Mouse (Mus musculus): ENCODE measurements around the gene Ndufv1.
"Not testable (repeated sequence)": the region's sequence is repeated elsewhere in the genome, so short reads cannot be mapped to it uniquely, and the experiment has no call there.

Gene Ndufv1

DNA sequence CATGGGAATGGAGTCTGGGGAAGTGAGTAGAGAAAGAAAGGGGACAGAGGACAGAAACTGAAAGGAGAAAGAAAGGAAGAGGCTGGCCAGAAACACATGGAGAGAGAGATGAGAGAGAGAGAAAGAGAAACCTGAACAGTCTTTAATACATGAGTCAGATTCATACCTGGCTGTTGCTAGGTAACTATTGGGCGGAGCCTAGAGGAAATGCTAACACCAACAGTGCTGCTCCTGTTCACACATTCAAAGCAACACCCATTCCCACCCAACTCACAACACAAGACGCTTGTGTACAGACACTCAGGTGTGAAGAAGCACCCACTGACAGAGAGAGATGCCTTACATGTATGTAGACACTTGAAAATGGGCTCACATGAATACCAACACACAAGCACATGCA is 36.7 kb downstream of the Ndufv1 start:
- DNase-seq (ENCODE audit: low read depth, low spot score): no peak

DNA sequence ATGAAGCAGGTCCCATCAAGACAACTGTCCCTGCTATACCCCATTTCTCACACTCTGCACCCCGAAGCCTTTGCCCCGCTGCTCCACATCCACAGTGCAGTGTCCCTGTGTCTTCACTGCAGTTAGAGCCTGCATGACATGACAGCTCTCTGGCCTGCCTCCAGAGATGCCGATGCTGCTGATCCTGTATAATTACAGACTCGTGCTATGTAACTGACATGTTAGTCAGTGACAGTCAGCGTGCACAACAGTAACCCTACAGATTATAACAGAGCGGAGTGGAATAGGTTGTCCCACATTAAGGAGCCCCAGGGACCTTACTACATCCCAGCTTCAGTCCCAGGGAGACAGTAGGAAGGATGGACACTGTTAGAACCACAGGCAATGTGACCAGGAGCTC is 38.0 kb downstream of the Ndufv1 start:
- DNase-seq (ENCODE audit: low read depth, low spot score): not testable (repeated sequence)

DNA sequence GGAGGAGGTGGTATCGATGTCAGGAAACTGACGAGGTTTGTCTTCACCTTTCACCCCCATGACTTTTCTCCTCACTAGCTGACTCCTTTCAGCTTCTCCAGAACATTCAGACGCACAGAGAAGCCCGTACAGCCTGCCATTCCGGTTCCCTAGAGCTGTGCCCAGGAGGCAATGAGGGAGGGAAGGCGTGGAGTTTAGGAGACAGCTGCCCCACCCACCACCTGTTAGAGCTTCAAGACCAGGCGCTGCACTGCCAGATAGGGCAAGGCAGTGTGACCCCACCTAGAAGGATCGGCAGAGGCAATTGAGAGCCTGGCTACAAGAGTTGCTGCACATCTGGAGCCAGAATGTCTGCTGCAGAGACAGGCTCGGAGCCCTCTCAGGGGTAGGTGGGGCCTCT is 40.4 kb downstream of the Ndufv1 start, which contains the start of gene Aldh3b2:
TSS of gene Aldh3b2 (plus strand) at position 100 of the 400 bp plus-strand sequence.
- DNase-seq (ENCODE audit: low read depth, low spot score): no peak

DNA sequence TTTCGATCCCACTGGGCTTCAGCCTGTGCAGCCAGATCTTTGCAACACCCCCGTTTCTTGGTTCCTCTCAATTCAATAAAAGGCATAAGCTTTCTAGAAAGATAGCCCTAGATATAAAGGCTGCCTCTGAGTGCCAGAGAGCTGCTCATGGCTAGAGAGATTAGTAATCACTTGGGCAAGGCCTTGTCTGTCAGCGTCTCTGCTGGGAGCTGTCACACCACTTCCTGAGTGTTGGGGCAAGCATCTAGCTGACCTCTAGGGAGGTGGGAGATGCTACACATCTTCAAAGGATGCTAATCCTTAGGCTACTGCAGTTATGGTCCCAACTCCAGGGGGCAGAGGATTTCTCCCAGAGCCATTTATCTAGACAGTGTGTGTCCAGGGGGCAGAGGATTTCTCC is 45.3 kb downstream of the Ndufv1 start:
- no peak for DNase-seq (ENCODE audit: low read depth, low spot score)

DNA sequence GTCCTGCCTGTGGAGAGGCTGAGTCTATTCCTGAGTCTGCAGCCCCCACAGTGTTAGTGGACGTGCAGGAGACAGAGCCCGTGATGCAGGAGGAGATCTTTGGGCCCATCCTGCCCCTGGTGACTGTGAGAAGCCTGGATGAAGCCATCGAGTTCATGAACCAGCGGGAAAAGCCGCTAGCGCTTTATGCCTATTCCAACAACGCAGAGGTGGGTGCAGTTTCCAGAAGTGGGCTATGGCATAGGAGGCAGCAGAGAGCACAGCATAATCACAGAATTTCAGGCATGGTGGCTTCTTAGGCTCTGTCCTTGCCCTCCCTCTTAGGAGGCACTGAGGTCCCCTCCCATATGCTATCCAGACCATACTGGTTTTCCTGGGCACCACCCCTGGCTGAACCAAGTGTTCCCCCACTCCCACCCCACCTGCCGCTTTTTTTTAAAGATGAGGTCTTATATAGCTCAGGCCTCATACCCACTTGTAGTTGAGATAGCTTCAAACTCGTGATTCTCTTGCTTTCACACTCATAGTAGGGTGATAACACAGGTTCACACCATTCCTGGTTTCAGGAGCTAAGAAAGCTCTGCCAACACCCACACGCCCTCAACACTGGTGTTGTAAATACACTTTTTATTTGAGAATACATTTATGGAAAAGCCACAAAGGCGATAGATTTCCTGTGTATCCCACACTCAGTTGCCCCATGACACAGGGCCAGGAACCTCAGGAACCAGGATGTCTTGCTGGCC is 46.1 kb downstream of the Ndufv1 start:
- DNase-seq (ENCODE audit: low read depth, low spot score): no peak

DNA sequence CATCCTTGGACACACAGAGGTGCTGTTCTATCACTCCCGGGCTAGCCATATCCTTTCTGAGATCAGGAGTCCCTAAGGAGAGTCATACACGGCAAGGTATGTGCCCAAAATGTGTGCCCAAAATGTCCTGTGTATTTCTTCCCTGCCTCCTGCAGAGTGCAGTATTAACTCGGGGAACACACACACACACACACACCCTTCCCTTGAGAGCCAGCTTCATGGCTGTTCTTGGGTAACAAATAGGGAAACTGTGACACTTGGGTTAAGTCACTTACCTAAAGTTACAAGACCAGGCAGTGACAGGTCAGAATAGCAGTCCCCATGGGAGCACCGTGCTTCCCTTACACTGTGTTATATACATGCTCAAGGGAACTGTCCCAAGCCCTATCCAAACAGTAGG is 48.6 kb downstream of the Ndufv1 start:
- no peak for DNase-seq (ENCODE audit: low read depth, low spot score)

DNA sequence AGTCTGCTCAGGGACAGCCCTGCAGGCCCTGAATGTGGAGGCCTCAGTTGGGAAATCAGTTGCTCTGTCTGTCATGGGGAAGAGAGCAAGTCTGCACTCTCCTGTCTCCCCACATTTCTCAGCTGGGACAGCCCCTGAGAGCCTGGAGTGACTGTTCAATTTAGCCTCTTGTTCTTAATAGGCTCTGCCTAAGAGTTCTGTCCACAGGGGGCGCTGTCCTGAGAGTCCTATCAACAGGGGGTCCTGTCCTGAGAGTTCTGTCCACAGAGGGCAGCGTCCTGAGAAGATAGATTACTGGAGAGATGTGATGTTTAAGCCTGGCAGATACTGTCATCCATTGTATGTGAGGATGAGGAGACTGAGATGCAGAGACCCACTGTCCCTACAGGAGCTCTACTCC is 50.1 kb downstream of the Ndufv1 start:
- no peak for DNase-seq (ENCODE audit: low read depth, low spot score)

DNA sequence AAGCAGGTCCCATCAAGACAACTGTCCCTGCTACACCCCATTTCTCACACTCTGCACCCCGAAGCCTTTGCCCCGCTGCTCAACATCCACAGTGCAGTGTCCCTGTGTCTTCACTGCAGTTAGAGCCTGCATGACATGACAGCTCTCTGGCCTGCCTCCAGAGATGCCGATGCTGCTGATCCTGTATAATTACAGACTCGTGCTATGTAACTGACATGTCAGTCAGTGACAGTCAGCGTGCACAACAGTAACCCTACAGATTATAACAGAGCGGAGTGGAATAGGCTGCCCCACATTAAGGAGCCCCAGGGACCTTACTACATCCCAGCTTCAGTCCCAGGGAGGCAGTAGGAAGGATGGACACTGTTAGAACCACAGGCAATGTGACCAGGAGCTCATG is 50.8 kb downstream of the Ndufv1 start:
- not testable (repeated sequence) for DNase-seq (ENCODE audit: low read depth, low spot score)

DNA sequence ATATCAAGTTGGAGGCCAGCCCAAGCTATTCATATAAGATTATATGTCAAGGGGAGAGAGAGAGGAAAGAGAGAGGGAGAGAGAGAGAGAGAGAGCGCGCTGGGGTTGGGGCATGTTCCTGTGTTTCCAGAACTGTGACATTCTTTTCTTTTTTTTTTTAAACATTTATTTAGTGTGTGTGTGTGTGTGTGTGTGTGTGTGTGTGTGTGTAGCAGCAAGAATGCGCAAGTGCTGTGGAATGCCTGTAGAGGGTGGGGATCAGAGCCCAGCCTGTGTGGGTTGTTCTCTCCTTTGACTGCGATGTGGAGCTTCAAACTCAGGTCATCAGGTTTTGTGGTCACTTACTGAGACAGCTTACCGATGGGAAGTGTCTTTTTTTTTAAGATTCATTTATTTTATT is 52.4 kb downstream of the Ndufv1 start:
- no peak for DNase-seq (ENCODE audit: low read depth, low spot score)

DNA sequence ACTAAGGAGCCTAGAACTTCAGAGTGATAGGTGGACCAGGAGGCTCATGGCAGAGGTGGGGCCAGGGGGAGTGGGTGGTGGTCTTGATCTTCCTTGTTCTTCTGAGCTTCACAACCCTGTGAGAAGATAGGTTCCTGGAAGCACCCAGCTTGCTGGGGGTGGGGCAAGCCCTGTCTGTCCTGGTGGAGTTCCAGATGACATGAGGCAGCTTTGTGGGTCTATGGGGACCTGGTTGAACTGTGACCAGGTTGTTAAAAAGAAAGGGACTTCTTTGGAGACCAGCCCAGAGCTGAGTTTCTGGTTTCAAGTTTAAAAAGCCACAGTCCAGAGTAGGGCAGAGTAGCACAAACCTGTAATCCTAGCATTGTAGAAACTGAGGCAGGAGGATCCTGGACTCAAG is 53.6 kb downstream of the Ndufv1 start:
- DNase-seq (ENCODE audit: low read depth, low spot score): no peak

DNA sequence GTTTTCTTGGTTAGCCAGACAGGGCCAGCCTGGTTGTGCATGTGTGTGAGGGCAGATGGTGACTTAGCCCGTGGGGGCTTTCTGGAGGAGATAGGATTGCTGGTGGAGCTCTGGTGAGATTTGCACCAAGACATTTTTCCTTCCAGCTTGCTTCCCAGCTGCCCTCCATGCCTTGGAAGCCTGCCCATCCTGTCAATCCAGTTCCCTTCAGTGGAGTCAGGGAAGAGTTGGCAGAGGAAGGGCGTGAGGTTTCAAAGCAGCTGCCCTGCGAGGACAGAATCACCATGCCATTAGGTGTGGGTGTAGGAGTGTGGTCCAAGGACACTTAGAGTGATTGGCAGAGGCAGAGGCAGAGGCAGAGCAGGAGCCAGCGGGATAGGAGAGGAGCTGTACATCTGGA is 54.1 kb downstream of the Ndufv1 start, which contains the start of gene Aldh3b3:
TSS of gene Aldh3b3 (plus strand) at position 176 of the 400 bp plus-strand sequence.
- DNase-seq (ENCODE audit: low read depth, low spot score): no peak
